ENCODE assay signal across 11 mouse cellular contexts in genomic region chr6:85314064-85314798, GRCm38 (mm10). TPM values are rescaled to one million over a fixed set of nuclear protein-coding genes. Genes with fewer than 3 reads are reported as not detected.
DNase-seq lines count a peak whose midpoint lies in the region; ATAC-seq lines count a peak whose summit lies in the region.
"Had no signal": no experiment of that assay in that cellular context is flagged by ENCODE, and none has a peak within 500 bp of the region (broad histone marks: within the 10 kb centered on the region; RNA-seq: fewer than 3 reads in every experiment).

No protein-coding gene starts in this region.

- 0 out of 2 replicates have a peak overlapping the region, but pooled peaks have one; percentile 22 for H3K9ac ChIP-seq in midbrain, embryonic 11.5 days (ENCODE audit: low read length)
- H3K9ac ChIP-seq in midbrain, embryonic 14.5 days (replicated peaks; ENCODE audit: low read length), result no peak overlapping the region
- H3K9ac ChIP-seq in forebrain, embryonic 12.5 days, result peak overlapping the region; percentile 22; the same call in 1 of the 2 replicates
- peak overlapping the region; percentile 31; the same call in 1 of the 2 replicates for H3K9ac ChIP-seq in limb, embryonic 13.5 days

- no peak for ATAC-seq in midbrain, embryonic 11.5 days (ENCODE audit: low FRiP score)
- ATAC-seq in midbrain, embryonic 14.5 days (ENCODE audit: low FRiP score, low TSS enrichment), result no peak
- no peak; the same call in 1 of the 2 replicates for ATAC-seq in forebrain, embryonic 12.5 days (ENCODE audit: low FRiP score)
- no peak for ATAC-seq in limb, embryonic 13.5 days (ENCODE audit: low FRiP score, low read depth)

- H3K27me3 ChIP-seq in midbrain, embryonic 11.5 days (ENCODE audit: control insufficient read depth, insufficient read depth, low read length), result no peaks in the 10 kb centered on the region
- H3K27me3 ChIP-seq in midbrain, embryonic 14.5 days (ENCODE audit: control insufficient read depth, insufficient read depth, low read length), result no peaks in the 10 kb centered on the region
- H3K27me3 ChIP-seq in forebrain, embryonic 12.5 days, result no peaks in the 10 kb centered on the region
- H3K27me3 ChIP-seq in limb, embryonic 13.5 days, result no peaks in the 10 kb centered on the region

- no peaks in the 10 kb centered on the region for H3K36me3 ChIP-seq in midbrain, embryonic 11.5 days (ENCODE audit: control insufficient read depth, insufficient read depth, low read length)
- H3K36me3 ChIP-seq in midbrain, embryonic 14.5 days (ENCODE audit: control insufficient read depth, insufficient read depth, low read length), result no peaks in the 10 kb centered on the region
- peaks cover 11% of the 10 kb centered on the region for H3K36me3 ChIP-seq in forebrain, embryonic 12.5 days (replicated peaks)
- no peaks in the 10 kb centered on the region for H3K36me3 ChIP-seq in limb, embryonic 13.5 days

- H3K4me2 ChIP-seq in midbrain, embryonic 11.5 days, result no peak overlapping the region
- H3K4me2 ChIP-seq in midbrain, embryonic 14.5 days (ENCODE audit: low read length), result no peak overlapping the region
- 0 out of 2 replicates have a peak overlapping the region, but pooled peaks have one; percentile 4 for H3K4me2 ChIP-seq in forebrain, embryonic 12.5 days
- H3K4me2 ChIP-seq in limb, embryonic 13.5 days (replicated peaks), result no peak overlapping the region

- intact Hi-C loops in gastrocnemius, postnatal 36 days (cut with DNase I), result no loop called here

- 56% methylated on average over 9 of the region's 9 CpGs for WGBS in midbrain, embryonic 11.5 days
- WGBS in midbrain, embryonic 14.5 days, result 55% methylated on average over 9 of the region's 9 CpGs
- 34% methylated on average over 9 of the region's 9 CpGs for WGBS in forebrain, embryonic 12.5 days
- WGBS in limb, embryonic 13.5 days, result 50% methylated on average over 9 of the region's 9 CpGs

- H3K4me1 ChIP-seq in midbrain, embryonic 11.5 days (ENCODE audit: control insufficient read depth, insufficient read depth, low read length), result no peaks in the 10 kb centered on the region
- H3K4me1 ChIP-seq in midbrain, embryonic 14.5 days (ENCODE audit: control insufficient read depth, insufficient read depth, low read length), result no peaks in the 10 kb centered on the region
- H3K4me1 ChIP-seq in forebrain, embryonic 12.5 days, result peaks cover 11% of the 10 kb centered on the region
- peaks cover 7% of the 10 kb centered on the region for H3K4me1 ChIP-seq in limb, embryonic 13.5 days

- H3K9me3 ChIP-seq in midbrain, embryonic 11.5 days (ENCODE audit: control insufficient read depth, low read length), result no peaks in the 10 kb centered on the region
- no peaks in the 10 kb centered on the region for H3K9me3 ChIP-seq in midbrain, embryonic 14.5 days (ENCODE audit: control insufficient read depth, low read length)
- H3K9me3 ChIP-seq in forebrain, embryonic 12.5 days, result no peaks in the 10 kb centered on the region
- no peaks in the 10 kb centered on the region for H3K9me3 ChIP-seq in limb, embryonic 13.5 days

- H3K4me3 ChIP-seq in midbrain, embryonic 11.5 days (ENCODE audit: low read depth, low read length), result no peak overlapping the region
- H3K4me3 ChIP-seq in midbrain, embryonic 14.5 days (replicated peaks; ENCODE audit: low read depth, low read length), result no peak overlapping the region
- H3K4me3 ChIP-seq in forebrain, embryonic 12.5 days (replicated peaks), result no peak overlapping the region
- no peak overlapping the region for H3K4me3 ChIP-seq in limb, embryonic 13.5 days

- no peak overlapping the region for H3K27ac ChIP-seq in midbrain, embryonic 11.5 days (ENCODE audit: low read depth, low read length)
- no peak overlapping the region for H3K27ac ChIP-seq in midbrain, embryonic 14.5 days (replicated peaks; ENCODE audit: low read depth, low read length)
- H3K27ac ChIP-seq in forebrain, embryonic 12.5 days, result peak overlapping the region; percentile 88
- H3K27ac ChIP-seq in limb, embryonic 13.5 days, result no peak overlapping the region; the same call in 1 of the 2 replicates

- DNase-seq in midbrain, embryonic 11.5 days (ENCODE audit: low spot score, missing footprints), result peak; percentile 49
- no peak for DNase-seq in midbrain, embryonic 14.5 days
- peak; percentile 68 for DNase-seq in telencephalon, adult 2 months (ENCODE audit: low read depth, low spot score)
- DNase-seq in gastrocnemius, postnatal 36 days, result no peak
- DNase-seq in cerebellum, adult 11-12 months, result no peak
- DNase-seq: heart, postnatal 10 days; kidney, adult 18-20 months; lung, adult 2 months; thymus, adult 2 months had no signal

RNA-seq across cellular contexts. Expression of gene Sfxn5, which starts 19.0 kb away (rescaled TPM):
- 5.7 and 6.2 TPM in 2 replicates for polyA plus RNA-seq in midbrain, embryonic 11.5 days (2014; fragmentation: Nextera tagmentation; extraction: Ambion mirVana)
- polyA plus RNA-seq in midbrain, embryonic 14.5 days (2014; fragmentation: Nextera tagmentation; extraction: Ambion mirVana), result 15.6 and 24.0 TPM in 2 replicates
- 16.8 and 17.2 TPM in 2 replicates for polyA plus RNA-seq in forebrain, embryonic 12.5 days (2016; fragmentation: Nextera tagmentation; extraction: Ambion mirVana)
- polyA plus RNA-seq in limb, embryonic 13.5 days (2015; fragmentation: Nextera tagmentation; extraction: Ambion mirVana), result 8.9 and 10.1 TPM in 2 replicates
- 1 to 10 TPM; 6.9 TPM for total RNA-seq in gastrocnemius, postnatal 36 days (2021)

Comparison
In these comparisons a context has a peak if more than half of its experiments do, and no peak if none do; other contexts are left out.
1. DNase-seq: peak in midbrain, embryonic 11.5 days (single experiment) and telencephalon, adult 2 months (single experiment); none in midbrain, embryonic 14.5 days (single experiment), gastrocnemius, postnatal 36 days (0 of 2) and cerebellum, adult 11-12 months (single experiment).